Mouse (Mus musculus) lung, postnatal 0 days (tissue): ENCODE measurements around the gene Crim1. TPM values are rescaled to one million over a fixed set of nuclear protein-coding genes. Genes with fewer than 3 reads are reported as not detected.

Source experiments
- ATAC-seq: fragments of 200-750 bp; cut with Nextera tagmentation; 2 replicates; pipeline ENCODE4 v1.8.0; 2017; ENCODE audit warnings: moderate library complexity
- DNase-seq: peaks from one replicate; pipeline ENCODE4 v3.0.0-alpha.2; 2016; ENCODE audit warnings: low spot score
- H3K27ac ChIP-seq: fragments of 300-500 bp; sonication (generic); 2 replicates; pipeline ENCODE4 v1.5.1; 2014; ENCODE audit warnings: antibody characterized with exemption, mild to moderate bottlenecking, low read length, mixed read lengths
- H3K27me3 ChIP-seq: fragments of 300-500 bp; sonication (generic); replicated peaks from 2 replicates; pipeline ENCODE4 v1.6.1; 2014; ENCODE audit warnings: low read length, mixed read lengths; ENCODE audit not compliant: insufficient read depth
- H3K36me3 ChIP-seq: fragments of 300-500 bp; sonication (generic); 2 replicates; pipeline ENCODE4 v1.6.1; 2014; ENCODE audit warnings: low read length, mixed read lengths; ENCODE audit not compliant: insufficient read depth
- H3K4me1 ChIP-seq: fragments of 300-500 bp; sonication (generic); 2 replicates; pipeline ENCODE4 v1.6.1; 2014; ENCODE audit warnings: antibody characterized with exemption, low read depth, low read length, mixed read lengths; ENCODE audit not compliant: insufficient read depth
- H3K4me2 ChIP-seq: fragments of 300-500 bp; sonication (generic); replicated peaks from 2 replicates; pipeline ENCODE4 v1.6.1; 2014; ENCODE audit warnings: low read depth, mild to moderate bottlenecking, low read length, moderate library complexity, mixed read lengths
- H3K4me3 ChIP-seq: fragments of 300-500 bp; sonication (generic); 2 replicates; pipeline ENCODE4 v1.5.1; 2014; ENCODE audit warnings: low read depth, low read length
- H3K9ac ChIP-seq: fragments of 300-500 bp; sonication (generic); replicated peaks from 2 replicates; pipeline ENCODE4 v1.6.1; 2014; ENCODE audit warnings: low read depth, mild to moderate bottlenecking
- H3K9me3 ChIP-seq: fragments of 300-500 bp; sonication (generic); 2 replicates; pipeline ENCODE4 v1.6.1; 2016; ENCODE audit warnings: low read length, mixed read lengths
- CTCF ChIP-seq: IDR thresholded peaks from 2 replicates; pipeline ENCODE4 v1.5.1; 2016; ENCODE audit warnings: antibody characterized with exemption, mild to moderate bottlenecking
- EP300 ChIP-seq: IDR thresholded peaks from 2 replicates; pipeline ENCODE4 v1.6.1; 2016; ENCODE audit warnings: antibody characterized with exemption, mild to moderate bottlenecking, control low read depth
- WGBS: fragments of 180-500 bp; shearing (Covaris S2); extraction: QIAGEN DNeasy Blood & Tissue Kit; methylation state at CpG from one replicate; pipeline ENCODE4 v1.1.7; 2014; 5-methylcytosine and 5-hydroxymethylcytosine counted together
- polyA plus RNA-seq: library from polyadenylated mRNA; unstranded; fragments of >200 nt; fragmentation: Nextera tagmentation; extraction: Ambion mirVana; gene quantifications from 2 replicates; pipeline ENCODE4 v1.2.1, GENCODE M21; 2015

Gene Crim1
- polyA plus RNA-seq, 1 experiment from 2014 or later, result 8.2 TPM

GRCm38 (mm10) chr17:78286021-78286420 is 86.0 kb downstream of the Crim1 start:
- no peak for ATAC-seq
- Histone ChIP-seq H3K9ac (no peak overlapping the region), H3K4me3 (no peak overlapping the region), H3K27me3 (no peaks in the 10 kb centered on the region), H3K4me1 (no peaks in the 10 kb centered on the region), H3K9me3 (no peaks in the 10 kb centered on the region), H3K36me3 (no peaks in the 10 kb centered on the region), H3K4me2 (no peak overlapping the region), H3K27ac (no peak overlapping the region)
- no peak for DNase-seq
- WGBS, result 73% methylated on average over 13 of the region's 13 CpGs
- no peak for TF ChIP-seq CTCF
- TF ChIP-seq EP300, result no peak

GRCm38 (mm10) chr17:78287391-78287790 is 87.3 kb downstream of the Crim1 start:
- no peaks in the 10 kb centered on the region for H3K27me3 ChIP-seq
- no peaks in the 10 kb centered on the region for H3K36me3 ChIP-seq
- no peak for DNase-seq
- ATAC-seq, result no peak
- no peak overlapping the region for H3K9ac ChIP-seq
- H3K4me1 ChIP-seq, result no peaks in the 10 kb centered on the region
- H3K4me3 ChIP-seq, result no peak overlapping the region
- WGBS, result 44% methylated on average over 2 of the region's 2 CpGs
- TF ChIP-seq EP300, result no peak
- no peak overlapping the region for H3K4me2 ChIP-seq
- H3K9me3 ChIP-seq, result no peaks in the 10 kb centered on the region
- no peak overlapping the region for H3K27ac ChIP-seq

GRCm38 (mm10) chr17:78290153-78290876 is 90.3 kb downstream of the Crim1 start:
- Histone ChIP-seq H3K4me2 (no peak overlapping the region), H3K27me3 (no peaks in the 10 kb centered on the region), H3K4me3 (no peak overlapping the region), H3K9ac (no peak overlapping the region), H3K36me3 (no peaks in the 10 kb centered on the region), H3K9me3 (no peaks in the 10 kb centered on the region), H3K4me1 (no peaks in the 10 kb centered on the region), H3K27ac (no peak overlapping the region)
- DNase-seq (no peak), ATAC-seq (no peak)
- WGBS, result 87% methylated on average over 6 of the region's 6 CpGs
- TF ChIP-seq EP300 (no peak), CTCF (no peak)

- Histone ChIP-seq H3K9me3 (no peaks in the 10 kb centered on the region), H3K4me1 (no peaks in the 10 kb centered on the region), H3K36me3 (no peaks in the 10 kb centered on the region), H3K4me3 (no peak overlapping the region), H3K9ac (no peak overlapping the region), H3K27me3 (no peaks in the 10 kb centered on the region), H3K4me2 (no peak overlapping the region), H3K27ac (no peak overlapping the region)
- no peak for TF ChIP-seq EP300
- no peak for TF ChIP-seq CTCF
- ATAC-seq (no peak), DNase-seq (no peak)
- WGBS, result 97% methylated on average over 5 of the region's 5 CpGs
Observed at GRCm38 (mm10) chr17:78291030-78291429, 91.0 kb downstream of the Crim1 start.

- ATAC-seq (no peak), DNase-seq (no peak)
- Histone ChIP-seq H3K36me3 (no peaks in the 10 kb centered on the region), H3K27ac (no peak overlapping the region), H3K4me1 (no peaks in the 10 kb centered on the region), H3K9ac (no peak overlapping the region), H3K27me3 (no peaks in the 10 kb centered on the region), H3K4me2 (no peak overlapping the region), H3K9me3 (no peaks in the 10 kb centered on the region), H3K4me3 (no peak overlapping the region)
- WGBS, result 71% methylated on average over 7 of the region's 7 CpGs
- TF ChIP-seq CTCF, result no peak
- no peak for TF ChIP-seq EP300
Observed at GRCm38 (mm10) chr17:78292301-78292700, 92.3 kb downstream of the Crim1 start.

GRCm38 (mm10) chr17:78292827-78293488 is 92.9 kb downstream of the Crim1 start:
- ATAC-seq, result no peak
- WGBS, result 95% methylated on average over 10 of the region's 10 CpGs
- TF ChIP-seq EP300 (no peak), CTCF (no peak)
- no peaks in the 10 kb centered on the region for H3K4me1 ChIP-seq
- no peaks in the 10 kb centered on the region for H3K27me3 ChIP-seq
- H3K4me2 ChIP-seq, result no peak overlapping the region
- no peak for DNase-seq
- no peaks in the 10 kb centered on the region for H3K36me3 ChIP-seq
- no peak overlapping the region for H3K9ac ChIP-seq
- no peak overlapping the region for H3K27ac ChIP-seq
- H3K9me3 ChIP-seq, result no peaks in the 10 kb centered on the region
- H3K4me3 ChIP-seq, result no peak overlapping the region
